Mouse (Mus musculus): Measurements from ENCODE around the gene Inca1.

The Inca1 gene

DNA sequence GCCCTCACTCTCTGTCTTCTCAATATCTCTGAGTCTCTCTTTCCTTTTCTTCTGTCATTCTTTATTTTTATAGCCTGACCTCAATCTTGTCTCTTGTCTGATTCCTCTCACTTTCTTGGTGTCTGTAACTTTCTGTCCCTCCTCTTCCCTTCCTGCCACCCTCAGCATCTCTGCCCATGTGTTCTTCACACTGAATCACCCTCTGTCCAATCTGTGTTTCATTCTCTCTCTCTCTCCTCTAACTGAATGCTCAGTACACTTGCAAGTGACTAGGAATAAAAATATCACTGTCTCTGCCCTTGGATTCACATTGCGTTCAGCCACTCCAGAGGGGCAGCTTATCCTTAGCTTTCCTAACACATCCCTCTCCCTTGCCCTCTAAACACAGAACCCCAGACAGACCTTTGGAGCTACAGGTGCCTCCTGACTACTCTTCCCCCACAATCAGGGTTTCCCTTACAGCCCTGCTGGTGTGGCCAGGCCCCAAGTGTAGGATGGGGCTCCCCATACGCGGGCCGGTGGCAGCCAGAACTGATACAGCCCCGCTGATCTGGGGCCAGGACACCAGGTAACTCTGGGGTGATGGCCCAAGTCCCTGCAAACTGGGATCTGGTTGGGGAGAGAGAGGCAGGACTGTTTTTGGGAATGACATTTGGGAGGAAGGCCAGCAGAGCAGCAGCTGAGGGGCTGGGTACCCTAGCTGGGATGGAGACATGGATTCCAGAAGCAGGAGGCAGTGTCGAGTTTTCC is 2.2 kb upstream of the Inca1 start:
- DNase-seq (ENCODE audit: low read depth, low spot score): no peak

DNA sequence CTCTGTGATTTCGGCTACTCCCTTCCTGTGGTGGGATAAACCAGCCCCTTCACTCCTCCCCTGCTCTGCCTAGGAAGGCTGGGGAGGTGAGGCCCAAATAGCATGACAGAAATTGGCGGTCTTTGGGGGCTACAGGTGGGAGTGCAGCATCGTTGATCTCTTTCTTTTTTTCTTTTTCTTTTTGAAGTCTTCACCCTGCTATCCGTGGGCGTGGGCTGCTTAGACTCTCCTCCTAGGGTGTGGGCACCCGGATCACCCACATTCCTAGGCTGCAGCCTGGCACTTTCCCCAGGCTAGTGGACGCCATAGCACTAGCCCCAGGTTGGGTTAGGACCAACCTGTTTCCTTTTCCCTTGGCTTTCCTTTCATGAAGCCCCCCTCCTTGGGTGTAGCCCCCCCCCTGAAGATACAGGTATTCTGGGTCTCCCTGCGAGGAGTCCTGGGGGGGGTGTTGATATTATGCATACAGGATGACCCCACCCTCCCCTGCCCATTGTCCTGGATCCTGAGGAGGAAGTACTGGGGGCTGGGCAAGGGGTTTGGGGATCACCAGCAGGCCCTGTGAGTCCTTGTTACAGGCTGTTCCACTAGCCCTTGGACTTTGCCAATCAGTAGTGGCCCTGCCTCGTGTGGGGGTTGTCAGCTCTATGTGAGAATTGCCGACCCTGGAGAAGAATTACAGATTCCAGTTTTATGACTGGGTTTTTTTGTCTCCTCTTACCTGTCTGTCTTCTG is 1.4 kb upstream of the Inca1 start:
- DNase-seq (ENCODE audit: low read depth, low spot score): peak; percentile 47

DNA sequence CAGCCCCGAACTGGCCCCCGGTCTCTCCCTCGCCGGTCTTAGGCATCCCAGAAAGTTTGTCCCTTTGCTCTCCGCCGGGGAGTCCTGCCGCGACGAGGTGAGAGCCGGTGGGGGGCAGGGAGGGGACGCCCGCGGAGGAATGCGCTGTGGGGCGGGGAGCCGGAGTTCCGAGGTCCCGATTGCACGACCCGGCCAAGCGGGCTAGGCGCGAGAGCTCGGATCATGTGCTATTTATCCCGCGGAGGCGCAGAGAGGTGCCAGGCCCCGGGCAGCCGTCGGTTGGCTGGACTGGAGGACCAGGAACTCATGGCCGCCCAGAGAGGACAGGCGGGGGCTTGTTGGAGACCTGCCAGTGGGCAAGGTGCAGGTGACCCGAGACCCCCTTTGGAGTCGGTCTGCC is 658 bp upstream of the Inca1 start:
- DNase-seq (ENCODE audit: low read depth, low spot score): peak; percentile 62

- DNase-seq (ENCODE audit: low read depth, low spot score): no peak
Observed at GRCm38 (mm10) chr11:70699051-70699450, 904 bp downstream of the Inca1 start.

GRCm38 (mm10) chr11:70697376-70697775 is 2.6 kb downstream of the Inca1 start:
- DNase-seq (ENCODE audit: low read depth, low spot score): peak; percentile 31

GRCm38 (mm10) chr11:70693504-70693903 is 6.5 kb downstream of the Inca1 start:
- DNase-seq (ENCODE audit: low read depth, low spot score): no peak

GRCm38 (mm10) chr11:70689578-70689977 is 10.4 kb downstream of the Inca1 start:
- no peak for DNase-seq (ENCODE audit: low read depth, low spot score)

DNA sequence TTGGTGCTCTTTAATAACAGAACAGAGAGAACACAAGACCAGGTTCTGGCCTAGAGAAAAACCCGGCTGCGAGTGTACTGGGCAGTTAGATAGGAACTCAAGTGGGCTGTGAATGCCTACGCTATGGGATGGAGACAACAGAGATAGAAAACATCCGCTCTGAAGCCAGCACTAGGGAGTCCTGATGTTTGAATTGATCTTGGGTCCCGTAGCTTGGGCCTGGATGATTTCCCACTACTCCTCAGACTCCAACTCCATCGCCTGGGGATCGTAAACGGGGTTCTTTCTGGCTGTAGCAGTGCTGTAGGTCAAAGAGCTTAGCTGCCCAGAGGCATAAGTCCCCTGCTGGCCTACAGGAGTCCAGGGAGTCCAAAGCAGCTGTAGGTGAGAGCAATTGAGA is 11.6 kb downstream of the Inca1 start:
- no peak for DNase-seq (ENCODE audit: low read depth, low spot score)

- DNase-seq (ENCODE audit: low read depth, low spot score): peak; percentile 62
Observed at GRCm38 (mm10) chr11:70687601-70688199, 12.3 kb downstream of the Inca1 start, which contains the start of gene Camta2. Camta2 (minus strand) TSS chr11:70688105.

GRCm38 (mm10) chr11:70686901-70687566 is 12.9 kb downstream of the Inca1 start:
- peak; percentile 69 for DNase-seq (ENCODE audit: low read depth, low spot score)

- DNase-seq (ENCODE audit: low read depth, low spot score): no peak
Observed at GRCm38 (mm10) chr11:70683640-70684039, 16.3 kb downstream of the Inca1 start.

GRCm38 (mm10) chr11:70681897-70682581 is 17.9 kb downstream of the Inca1 start:
- DNase-seq (ENCODE audit: low read depth, low spot score): peak; percentile 96

- no peak for DNase-seq (ENCODE audit: low read depth, low spot score)
Observed at GRCm38 (mm10) chr11:70681170-70681569, 18.8 kb downstream of the Inca1 start.

GRCm38 (mm10) chr11:70679894-70680293 is 20.1 kb downstream of the Inca1 start:
- DNase-seq (ENCODE audit: low read depth, low spot score): no peak

DNA sequence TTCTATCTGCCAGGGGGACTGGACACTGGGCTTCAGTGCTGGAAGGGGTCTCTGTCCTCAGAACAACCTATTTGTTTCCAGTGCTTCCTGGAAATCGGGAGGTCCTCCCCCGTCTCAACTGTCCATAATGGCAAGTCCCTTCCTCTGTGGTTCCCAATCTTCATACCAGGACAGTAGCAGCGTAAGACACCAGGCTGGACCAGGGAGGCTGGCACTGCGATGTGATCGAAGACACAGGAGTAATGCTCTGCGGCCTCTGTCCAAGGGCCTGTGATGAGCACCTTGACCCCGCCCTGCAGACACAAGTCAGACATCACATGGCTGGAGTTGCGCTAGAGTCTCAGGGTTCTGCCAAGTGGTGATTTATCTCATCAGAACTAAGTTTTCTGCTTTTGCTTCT is 20.6 kb downstream of the Inca1 start:
- DNase-seq (ENCODE audit: low read depth, low spot score): no peak

GRCm38 (mm10) chr11:70678576-70678975 is 21.4 kb downstream of the Inca1 start:
- no peak for DNase-seq (ENCODE audit: low read depth, low spot score)

- DNase-seq (ENCODE audit: low read depth, low spot score): no peak
Observed at GRCm38 (mm10) chr11:70678092-70678491, 21.9 kb downstream of the Inca1 start.

DNA sequence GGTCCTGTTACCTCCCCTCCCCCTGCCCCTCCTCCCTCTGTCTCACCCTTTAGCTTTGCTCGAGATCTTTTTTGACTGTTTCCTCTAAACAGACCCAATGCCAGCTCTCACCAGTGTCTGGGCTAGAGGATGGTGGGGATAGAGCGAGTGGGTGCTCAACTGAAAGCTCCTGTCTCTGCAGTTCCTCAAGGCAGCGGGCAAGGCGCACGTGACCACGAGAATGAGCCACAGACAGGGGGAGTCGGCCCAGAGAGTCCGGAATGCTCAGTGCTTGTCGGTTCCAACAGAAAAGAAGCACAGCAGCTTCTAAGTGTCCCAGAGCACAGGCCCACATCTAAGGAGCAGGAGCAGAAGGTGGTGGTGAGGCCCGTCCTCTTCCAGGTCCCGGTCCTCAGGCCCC is 25.5 kb downstream of the Inca1 start:
- peak; percentile 50 for DNase-seq (ENCODE audit: low read depth, low spot score)

DNA sequence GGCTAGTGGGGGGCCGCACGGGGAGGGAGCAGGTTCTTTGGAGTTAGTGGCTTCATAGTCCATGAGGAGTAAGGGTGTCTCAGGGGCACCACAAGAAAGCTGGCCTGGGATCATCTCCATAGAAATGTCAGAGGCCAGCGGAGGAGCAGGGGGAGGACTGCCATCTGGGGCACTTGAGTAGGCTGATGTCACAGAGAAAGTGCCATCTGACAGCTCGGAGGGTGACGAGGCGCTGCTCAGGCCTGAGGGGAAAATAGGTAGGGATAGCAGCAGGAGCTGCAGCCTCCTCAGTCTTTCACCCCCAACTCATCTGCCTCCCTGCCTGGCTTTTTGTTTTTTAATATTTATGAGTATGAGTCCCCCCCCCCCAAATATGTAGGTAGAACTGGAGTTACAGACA is 25.9 kb downstream of the Inca1 start:
- no peak for DNase-seq (ENCODE audit: low read depth, low spot score)

GRCm38 (mm10) chr11:70671333-70672047 is 28.5 kb downstream of the Inca1 start:
- DNase-seq (ENCODE audit: low read depth, low spot score): no peak

- no peak for DNase-seq (ENCODE audit: low read depth, low spot score)
Observed at GRCm38 (mm10) chr11:70670483-70670882, 29.5 kb downstream of the Inca1 start.

Measured in R1 (cell line).